Mouse (Mus musculus) layer of hippocampus, postnatal 36 days (tissue): ENCODE results near the gene Srrm4. TPM values are rescaled to one million over a fixed set of nuclear protein-coding genes. Genes with fewer than 3 reads are reported as not detected.

Experiments used
- DNase-seq, 2 experiments: peaks; one replicate each; pipeline ENCODE4 v3.0.0; 2022
- total RNA-seq, 2 experiments: library from RNA; stranded (reverse); gene quantifications; 2 replicates each; pipeline ENCODE4 v1.2.3; 2021

The Srrm4 gene
- total RNA-seq = 10 to 100 TPM; 28.2 to 34.2 TPM

- peak; percentile 84 to 87 for DNase-seq
These were observed at the start of gene Srrm4 for GRCm38 (mm10) chr5:116591346-116592048. Gene Srrm4 (minus strand): TSS chr5:116591817.

GRCm38 (mm10) chr5:116592801-116593430, 1.3 kb upstream of the Srrm4 start:
- peak; percentile 45 to 57 for DNase-seq

- DNase-seq = peak in 1 of 2 experiments; percentile 32
These were observed 608 bp upstream of the Srrm4 start for GRCm38 (mm10) chr5:116592049-116592800.

DNA sequence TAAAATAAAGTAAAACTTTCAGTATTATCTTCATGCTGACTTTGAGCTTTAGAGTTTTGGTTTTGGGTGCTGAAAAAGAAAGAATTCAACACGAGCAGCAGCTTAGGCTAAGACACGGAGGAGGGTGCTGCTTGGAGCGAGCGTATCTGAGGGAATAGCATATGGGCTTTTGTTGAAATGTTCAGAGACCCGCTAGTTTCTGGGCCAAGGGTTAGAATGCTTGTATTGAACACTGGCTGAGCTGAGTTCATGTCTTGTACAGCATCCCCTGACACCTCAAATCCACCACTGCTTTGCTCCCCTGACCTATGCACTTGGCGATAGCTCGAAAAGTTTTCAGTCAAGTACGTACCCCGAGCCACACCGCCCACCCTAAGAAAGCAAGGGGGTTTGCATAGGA, 919 bp downstream of the Srrm4 start:
- DNase-seq = no peak

DNA sequence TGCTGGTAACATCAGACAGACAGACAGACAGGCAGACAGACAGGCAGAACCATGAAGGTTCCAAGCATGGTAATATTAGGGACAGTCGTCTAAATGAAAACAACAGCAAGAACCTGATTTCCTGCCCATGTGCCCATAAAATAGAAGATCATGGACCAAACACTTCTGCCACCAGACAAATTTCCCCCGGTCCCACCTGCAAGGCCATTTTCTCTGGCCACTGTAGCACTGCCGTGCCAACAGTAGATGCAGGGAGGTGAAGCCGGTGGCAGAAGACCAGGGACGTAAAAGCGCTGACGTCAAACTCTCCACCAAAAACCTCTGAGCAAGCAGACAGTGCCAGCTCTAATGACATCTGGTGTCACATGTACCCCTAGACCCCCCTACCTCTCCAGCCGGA, 2.0 kb downstream of the Srrm4 start:
- DNase-seq = no peak

GRCm38 (mm10) chr5:116588836-116589235, 2.8 kb downstream of the Srrm4 start:
- DNase-seq = no peak

DNA sequence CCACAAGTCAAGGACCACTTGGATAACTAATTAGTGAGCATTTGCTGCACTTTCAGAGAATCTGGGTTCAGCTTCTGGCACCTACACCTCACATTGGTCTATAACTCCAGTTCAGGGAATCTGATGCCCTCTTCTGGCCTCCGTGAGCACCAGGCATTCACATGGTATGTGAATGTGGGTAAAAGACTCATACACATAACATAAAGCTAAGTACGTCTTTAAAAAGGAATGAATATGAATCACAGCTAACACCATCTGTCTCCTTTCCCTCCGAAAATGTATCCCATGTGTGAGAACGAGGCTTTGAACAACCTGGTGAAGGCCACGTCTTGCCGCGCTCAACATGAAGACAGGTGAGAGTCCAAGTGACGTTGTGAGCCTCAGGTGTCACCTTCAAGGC, 12.1 kb downstream of the Srrm4 start:
- no peak for DNase-seq

DNA sequence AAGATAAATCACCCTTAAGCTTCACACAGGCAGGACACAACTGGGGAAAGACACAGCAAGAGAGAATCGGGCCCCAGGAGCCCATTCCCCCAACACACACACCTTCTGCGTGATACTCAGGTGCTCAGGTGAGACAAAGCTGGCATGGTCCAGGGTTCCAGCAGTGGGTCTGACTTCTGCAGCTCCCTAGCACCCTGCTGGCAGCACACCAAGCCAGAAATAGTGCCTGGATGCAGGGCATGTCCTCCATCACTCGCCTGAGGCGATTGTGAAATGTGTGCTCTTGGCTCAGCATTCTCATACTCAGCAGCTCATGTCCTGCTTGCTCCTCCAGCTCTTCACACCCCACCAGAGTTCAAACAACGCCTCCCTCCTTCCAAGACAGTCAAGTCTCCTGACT, 14.5 kb downstream of the Srrm4 start:
- no peak for DNase-seq

GRCm38 (mm10) chr5:116573307-116573706, 18.3 kb downstream of the Srrm4 start:
- DNase-seq = no peak

- no peak for DNase-seq
These were observed 19.7 kb downstream of the Srrm4 start for GRCm38 (mm10) chr5:116571936-116572335.

DNA sequence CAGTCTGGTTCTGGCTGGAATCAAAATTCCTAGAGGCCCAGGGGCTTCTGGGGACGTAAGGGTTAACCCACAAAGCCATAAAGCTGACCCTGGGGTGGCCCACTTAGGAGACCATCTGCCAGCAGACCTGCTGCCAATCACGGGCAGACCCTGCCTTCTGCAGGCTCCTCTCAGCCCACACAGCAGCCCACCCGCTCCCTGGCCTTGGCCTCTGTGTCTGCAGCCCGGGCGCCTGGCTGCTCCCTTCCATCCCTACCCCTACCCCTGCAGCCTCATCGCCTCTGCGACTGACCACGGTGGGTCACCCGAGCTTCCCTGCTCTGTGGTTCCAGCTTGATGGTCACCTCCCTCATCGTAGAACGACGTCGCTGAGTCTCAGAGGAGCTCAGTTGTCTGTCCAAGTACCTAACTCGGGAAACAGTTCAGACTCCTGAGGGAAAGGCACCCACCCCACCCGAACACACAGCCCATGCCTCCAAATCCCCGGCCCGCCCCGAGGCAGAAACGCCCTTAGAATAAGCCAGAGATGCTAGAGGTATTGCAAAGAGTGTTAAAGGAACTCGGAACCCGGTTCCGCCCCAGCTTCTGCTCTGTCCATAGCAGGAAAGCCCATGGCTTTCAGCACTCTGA, 20.3 kb downstream of the Srrm4 start:
- DNase-seq = no peak

GRCm38 (mm10) chr5:116570566-116570965, 21.1 kb downstream of the Srrm4 start:
- DNase-seq = no peak

- no peak for DNase-seq
These were observed 22.0 kb downstream of the Srrm4 start for GRCm38 (mm10) chr5:116569629-116570028.

GRCm38 (mm10) chr5:116568050-116568449, 23.6 kb downstream of the Srrm4 start:
- DNase-seq = no peak

GRCm38 (mm10) chr5:116567298-116567697, 24.3 kb downstream of the Srrm4 start:
- DNase-seq = no peak

- no peak for DNase-seq
These were observed 25.1 kb downstream of the Srrm4 start for GRCm38 (mm10) chr5:116566385-116567045.

- DNase-seq = no peak
These were observed 26.0 kb downstream of the Srrm4 start for GRCm38 (mm10) chr5:116565573-116565972.

DNA sequence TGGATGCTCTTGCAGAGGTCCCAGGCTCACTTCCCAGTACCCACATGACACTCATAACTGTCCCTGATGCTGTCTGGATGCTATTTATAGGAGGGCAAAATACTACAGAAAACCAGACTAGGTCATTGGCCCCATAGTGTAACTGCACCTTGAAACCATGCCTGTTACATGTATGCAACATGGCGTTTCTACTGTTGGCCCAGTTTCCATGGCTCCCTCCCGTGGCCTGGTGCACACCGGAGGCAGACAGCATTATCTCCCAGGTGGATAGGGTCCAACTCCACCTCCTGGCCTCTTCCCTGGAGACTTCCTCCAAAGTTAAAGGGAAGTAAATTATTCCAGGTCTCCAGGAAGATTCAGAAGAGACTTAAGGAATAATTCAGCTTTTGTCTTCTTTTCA, 27.2 kb downstream of the Srrm4 start:
- DNase-seq = no peak

DNA sequence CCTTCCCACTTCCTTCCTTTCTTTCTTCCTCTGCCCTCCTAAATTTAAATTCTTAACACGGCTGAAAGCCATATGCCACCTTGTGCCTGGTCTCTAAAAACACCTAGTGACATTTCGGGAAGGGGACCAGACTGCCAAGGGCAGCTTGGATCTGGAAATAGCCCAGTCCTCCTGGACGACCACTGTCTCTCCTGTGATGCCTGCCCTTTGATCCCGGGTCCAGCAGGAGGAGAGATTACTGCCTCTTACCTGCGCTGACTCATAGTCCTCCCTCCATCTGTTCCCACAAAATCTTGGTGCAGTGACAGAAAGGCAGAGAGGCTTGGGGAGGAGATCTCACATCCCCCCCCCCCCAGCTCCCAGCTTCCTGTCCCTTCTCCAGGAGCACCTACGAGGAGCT, 27.9 kb downstream of the Srrm4 start:
- no peak for DNase-seq

DNA sequence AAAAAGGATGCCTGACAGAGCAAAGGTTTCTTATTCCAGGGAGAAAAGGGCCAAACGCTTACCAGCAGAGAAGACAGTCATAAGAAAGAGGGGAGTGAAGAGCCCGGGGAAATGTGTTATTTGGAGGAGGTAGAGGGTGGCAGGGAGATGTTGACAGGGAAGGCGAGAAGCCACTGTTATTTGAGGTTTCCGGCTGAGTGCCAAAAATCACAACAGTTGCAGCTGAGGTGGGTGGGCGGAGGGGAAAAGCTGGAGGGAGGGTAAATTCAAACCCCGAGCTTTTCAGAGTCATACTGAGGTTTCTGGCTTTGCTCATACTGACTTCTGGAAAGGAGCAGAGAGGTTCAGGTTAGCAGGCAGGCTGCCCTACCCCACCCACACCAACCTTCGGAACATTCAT, 32.5 kb downstream of the Srrm4 start:
- peak in 1 of 2 experiments; percentile 27 for DNase-seq

DNA sequence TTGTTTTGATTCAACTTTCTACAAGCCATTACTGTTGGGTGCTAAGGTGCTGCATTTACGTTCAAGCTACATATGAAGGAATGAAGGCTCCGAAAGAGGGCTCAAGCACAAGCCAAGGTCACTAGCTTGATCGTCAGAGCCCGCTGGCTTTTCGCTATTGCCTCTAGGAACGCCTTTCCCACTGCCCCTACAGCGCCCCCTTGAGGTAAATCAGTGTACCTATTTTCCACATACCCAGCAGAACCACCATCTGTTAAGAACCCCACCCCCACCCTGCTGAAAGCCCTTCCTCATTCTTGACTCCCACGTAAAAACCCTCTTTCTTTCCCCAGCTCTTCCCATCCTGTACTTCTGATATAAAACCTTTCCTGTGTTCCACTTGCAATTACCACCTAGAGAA, 35.0 kb downstream of the Srrm4 start:
- DNase-seq = no peak

DNA sequence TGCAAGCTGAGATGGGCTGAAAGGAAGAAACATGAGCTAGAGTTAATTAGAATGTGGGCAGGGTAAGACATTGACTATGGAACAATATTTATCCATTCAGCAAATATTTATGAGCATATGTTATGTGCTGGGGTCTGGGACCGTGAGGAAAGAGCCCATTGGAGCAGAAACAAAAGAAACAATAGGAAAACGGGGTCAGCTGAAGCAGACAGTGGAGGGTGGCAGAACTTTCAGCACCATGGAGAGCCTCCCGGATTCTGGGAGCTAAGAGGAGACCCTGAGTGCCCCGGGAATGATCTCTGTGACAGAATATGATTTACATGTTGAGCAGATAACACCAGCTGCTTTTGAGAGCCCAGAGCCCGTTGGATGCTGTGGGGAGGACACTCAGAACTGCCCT, 37.7 kb downstream of the Srrm4 start:
- no peak for DNase-seq

DNA sequence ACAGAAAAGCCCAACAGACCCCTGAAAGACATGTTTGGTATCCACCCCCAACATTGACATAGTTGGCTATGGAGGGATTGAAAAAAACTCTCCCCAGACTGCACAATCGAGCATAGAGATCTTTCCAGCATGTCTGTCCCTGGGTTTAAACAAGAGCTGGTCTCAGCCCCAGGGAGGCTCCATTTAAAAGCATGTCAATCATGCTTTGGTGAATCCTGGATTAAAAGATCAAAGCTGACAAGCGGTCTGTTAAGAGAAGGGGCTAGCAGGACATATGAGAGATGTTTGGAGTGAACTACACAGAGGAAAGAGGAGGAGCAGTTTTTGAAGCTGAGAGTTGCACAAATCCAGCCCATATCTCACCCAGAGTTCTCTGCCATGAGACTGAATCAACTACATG, 38.5 kb downstream of the Srrm4 start:
- DNase-seq = no peak
